Mouse (Mus musculus) CH12.LX (cell line): ENCODE data around the gene Tlr2. TPM values are rescaled to one million over a fixed set of nuclear protein-coding genes. Genes with fewer than 3 reads are reported as not detected.

Source experiments
- DNase-seq: peaks from one replicate; pipeline ENCODE4 v3.0.0-alpha.2; 2013; ENCODE audit errors: extremely low read depth
- H3K27ac ChIP-seq: 2 replicates; pipeline ENCODE4 v1.5.1; 2012; ENCODE audit warnings: low read depth, mild to moderate bottlenecking, control low read depth, moderate library complexity; ENCODE audit not compliant: insufficient read depth
- H3K27me3 ChIP-seq: replicated peaks from 2 replicates; pipeline ENCODE3; 2012; ENCODE audit warnings: inconsistent platforms
- H3K36me3 ChIP-seq, 2 experiments: replicated peaks in 1 of 2; 2 replicates each; pipeline versions ENCODE3 to v1.6.1; 2012; ENCODE audit warnings: inconsistent platforms in 1 of 2, low read length in 1 of 2, mild to moderate bottlenecking in 1 of 2, mixed read lengths in 1 of 2, moderate library complexity in 1 of 2; ENCODE audit not compliant: control insufficient read depth in 1 of 2, insufficient read depth in 1 of 2
- H3K4me1 ChIP-seq, 2 experiments: 2 replicates each; pipeline ENCODE4 v1.6.1; 2012; ENCODE audit warnings: inconsistent platforms in 1 of 2, moderate library complexity in 1 of 2; ENCODE audit not compliant: insufficient read depth in 2 of 2, control insufficient read depth in 1 of 2
- H3K4me2 ChIP-seq: 2 replicates; pipeline ENCODE4 v1.6.1; 2012; ENCODE audit warnings: low read depth, mild to moderate bottlenecking, control low read depth; ENCODE audit not compliant: poor library complexity, insufficient read depth, severe bottlenecking
- H3K4me3 ChIP-seq, 3 experiments: fragments of 150-350 bp in 1 of 3; sonication (generic) in 1 of 3; replicated peaks in 1 of 3; 2 replicates each; pipeline versions ENCODE3 to v1.5.1; 2011 to 2012; ENCODE audit warnings: low read depth in 2 of 3, low read length in 2 of 3, mild to moderate bottlenecking in 2 of 3, moderate library complexity in 2 of 3, control low read depth in 1 of 3, improper control_type of control experiment in 1 of 3, inconsistent platforms in 1 of 3, mixed read lengths in 1 of 3; ENCODE audit not compliant: poor library complexity in 1 of 3
- H3K79me2 ChIP-seq: replicated peaks from 2 replicates; pipeline ENCODE4 v1.6.1; 2012; ENCODE audit warnings: mild to moderate bottlenecking, moderate library complexity; ENCODE audit not compliant: control insufficient read depth, poor library complexity, insufficient read depth, severe bottlenecking; ENCODE audit errors: extremely low read depth
- H3K9ac ChIP-seq: 2 replicates; pipeline ENCODE4 v1.6.1; 2012; ENCODE audit warnings: low read depth, mild to moderate bottlenecking, control low read depth, moderate library complexity; ENCODE audit not compliant: insufficient read depth
- H3K9me3 ChIP-seq: replicated peaks from 2 replicates; pipeline ENCODE3; 2012; ENCODE audit warnings: low read length, inconsistent platforms, mixed read lengths
- CHD2 ChIP-seq: IDR thresholded peaks from 2 replicates; pipeline ENCODE4 v1.6.1; 2011; ENCODE audit warnings: low read length, improper control_type of control experiment
- CTCF ChIP-seq, 2 experiments: IDR thresholded peaks in 1 of 2; conservative IDR thresholded peaks in 1 of 2; 2 replicates each; pipeline ENCODE4 v1.5.1; 2011 to 2012; ENCODE audit warnings: low read depth in 2 of 2, low read length in 2 of 2, improper control_type of control experiment in 1 of 2, inconsistent platforms in 1 of 2, mild to moderate bottlenecking in 1 of 2, moderate library complexity in 1 of 2
- E2F4 ChIP-seq: IDR thresholded peaks from 2 replicates; pipeline ENCODE4 v1.6.1; 2011; ENCODE audit warnings: low read depth, low read length, improper control_type of control experiment; ENCODE audit not compliant: insufficient replicate concordance
- ELF1 ChIP-seq: IDR thresholded peaks from 2 replicates; pipeline ENCODE4 v1.6.1; 2014; ENCODE audit warnings: low read depth, mild to moderate bottlenecking, inconsistent platforms, low read length, improper control_type of control experiment
- ETS1 ChIP-seq: conservative IDR thresholded peaks from 2 replicates; pipeline ENCODE4 v1.6.1; 2012; ENCODE audit warnings: low read depth, mild to moderate bottlenecking, inconsistent platforms, low read length, improper control_type of control experiment, moderate library complexity
- GABPA ChIP-seq: IDR thresholded peaks from 2 replicates; pipeline ENCODE4 v1.6.1; 2012; ENCODE audit warnings: low read depth, low read length, improper control_type of control experiment, inconsistent platforms; ENCODE audit not compliant: insufficient replicate concordance
- HCFC1 ChIP-seq: IDR thresholded peaks from 2 replicates; pipeline ENCODE4 v1.6.1; 2012; ENCODE audit warnings: low read depth, mild to moderate bottlenecking, inconsistent platforms, low read length, improper control_type of control experiment
- IRF4 ChIP-seq: IDR thresholded peaks from 2 replicates; pipeline ENCODE4 v1.6.1; 2014; ENCODE audit warnings: low read depth, mild to moderate bottlenecking, inconsistent platforms, low read length, improper control_type of control experiment
- JUN ChIP-seq: IDR thresholded peaks from 2 replicates; pipeline ENCODE4 v1.6.1; 2011; ENCODE audit warnings: low read depth, mild to moderate bottlenecking, low read length, improper control_type of control experiment, moderate library complexity; ENCODE audit not compliant: insufficient read depth
- JUND ChIP-seq: conservative IDR thresholded peaks from 2 replicates; pipeline ENCODE4 v1.6.1; 2011; ENCODE audit warnings: low read depth, low read length, improper control_type of control experiment
- KAT2A ChIP-seq: IDR thresholded peaks from 2 replicates; pipeline ENCODE4 v1.6.1; 2012; ENCODE audit warnings: low read length, improper control_type of control experiment, inconsistent platforms; ENCODE audit not compliant: insufficient replicate concordance
- MAFK ChIP-seq: IDR thresholded peaks from 2 replicates; pipeline ENCODE4 v1.6.1; 2011; ENCODE audit warnings: low read length, improper control_type of control experiment; ENCODE audit not compliant: insufficient replicate concordance
- MAX ChIP-seq: IDR thresholded peaks from 2 replicates; pipeline ENCODE4 v1.6.1; 2011; ENCODE audit warnings: low read length, improper control_type of control experiment
- MEF2A ChIP-seq: IDR thresholded peaks from 2 replicates; pipeline ENCODE4 v1.6.1; 2014; ENCODE audit warnings: low read depth, mild to moderate bottlenecking, inconsistent platforms, low read length, improper control_type of control experiment, borderline replicate concordance
- MXI1 ChIP-seq: IDR thresholded peaks from 2 replicates; pipeline ENCODE4 v1.6.1; 2011; ENCODE audit warnings: mild to moderate bottlenecking, low read depth, low read length, improper control_type of control experiment
- MYC ChIP-seq: IDR thresholded peaks from 2 replicates; pipeline ENCODE4 v1.6.1; 2011; ENCODE audit warnings: low read depth, mild to moderate bottlenecking, improper control_type of control experiment, low read length
- NRF1 ChIP-seq: IDR thresholded peaks from 2 replicates; pipeline ENCODE4 v1.6.1; 2014; ENCODE audit warnings: low read depth, mild to moderate bottlenecking, inconsistent platforms, low read length, improper control_type of control experiment, moderate library complexity
- POLR2AphosphoS2 ChIP-seq: IDR thresholded peaks from 2 replicates; pipeline ENCODE4 v1.6.1; 2011; ENCODE audit warnings: low read depth, low read length, improper control_type of control experiment
- RAD21 ChIP-seq: IDR thresholded peaks from 2 replicates; pipeline ENCODE4 v1.6.1; 2011; ENCODE audit warnings: low read depth, mild to moderate bottlenecking, low read length, improper control_type of control experiment, moderate library complexity
- RCOR1 ChIP-seq: conservative IDR thresholded peaks from 2 replicates; pipeline ENCODE4 v1.6.1; 2012; ENCODE audit warnings: low read depth, mild to moderate bottlenecking, inconsistent platforms, low read length, improper control_type of control experiment
- SIN3A ChIP-seq: IDR thresholded peaks from 2 replicates; pipeline ENCODE4 v1.6.1; 2012; ENCODE audit warnings: low read length, improper control_type of control experiment, inconsistent platforms
- SMC3 ChIP-seq: IDR thresholded peaks from 2 replicates; pipeline ENCODE4 v1.6.1; 2011; ENCODE audit warnings: low read depth, low read length, improper control_type of control experiment
- TCF12 ChIP-seq: IDR thresholded peaks from 2 replicates; pipeline ENCODE4 v1.6.1; 2014; ENCODE audit warnings: low read depth, mild to moderate bottlenecking, inconsistent platforms, low read length, improper control_type of control experiment
- USF1 ChIP-seq: IDR thresholded peaks from 2 replicates; pipeline ENCODE4 v1.6.1; 2014; ENCODE audit warnings: low read depth, mild to moderate bottlenecking, inconsistent platforms, low read length, improper control_type of control experiment
- USF2 ChIP-seq: conservative IDR thresholded peaks from 2 replicates; pipeline ENCODE4 v1.6.1; 2011; ENCODE audit warnings: low read depth, low read length, improper control_type of control experiment
- ZC3H11A ChIP-seq: IDR thresholded peaks from 2 replicates; pipeline ENCODE4 v1.6.1; 2012; ENCODE audit warnings: low read depth, mild to moderate bottlenecking, inconsistent platforms, low read length, improper control_type of control experiment
- ZMIZ1 ChIP-seq: IDR thresholded peaks from 2 replicates; pipeline ENCODE4 v1.6.1; 2012; ENCODE audit warnings: low read depth, mild to moderate bottlenecking, inconsistent platforms, low read length, improper control_type of control experiment
- ZNF384 ChIP-seq: IDR thresholded peaks from 2 replicates; pipeline ENCODE4 v1.6.1; 2012; ENCODE audit warnings: low read depth, low read length, improper control_type of control experiment, inconsistent platforms
- dilution Hi-C: fragments of 300-500 bp; cut with MboI; formaldehyde crosslinking; loops from 2 replicates; pipeline ENCODE4 v1.14.3; 2020; ENCODE audit warnings: low sequenced_read_pairs; ENCODE audit not compliant: extremely low pct_unique_long_range_greater_than_20kb, extremely low pct_ligation_motif_present
- in situ Hi-C: fragments of 300-500 bp; cut with MboI; formaldehyde crosslinking; loops from 3 replicates; pipeline ENCODE4 v1.14.3; 2019; ENCODE audit warnings: low sequenced_read_pairs, low pct_ligation_motif_present, low pct_unique_long_range_greater_than_20kb, mixed read lengths
- polyA plus RNA-seq: library from polyadenylated mRNA; unstranded; fragments of >175 nt; gene quantifications from 2 replicates; pipeline ENCODE4 v1.2.1, GENCODE M21; 2012; ENCODE audit warnings: low read depth; ENCODE audit not compliant: insufficient read length
- total RNA-seq, 2 experiments: library from RNA; depleted of rRNA; stranded (reverse); fragments of 300-350 nt in 1 of 2; fragments of >200 nt in 1 of 2; gene quantifications; 2 replicates each; pipeline ENCODE4 v1.2.3; 2012 to 2014

Gene Tlr2
- total and polyA plus RNA-seq, 3 experiments: 8.8 to 19.9 (median 19.6) TPM

DNA sequence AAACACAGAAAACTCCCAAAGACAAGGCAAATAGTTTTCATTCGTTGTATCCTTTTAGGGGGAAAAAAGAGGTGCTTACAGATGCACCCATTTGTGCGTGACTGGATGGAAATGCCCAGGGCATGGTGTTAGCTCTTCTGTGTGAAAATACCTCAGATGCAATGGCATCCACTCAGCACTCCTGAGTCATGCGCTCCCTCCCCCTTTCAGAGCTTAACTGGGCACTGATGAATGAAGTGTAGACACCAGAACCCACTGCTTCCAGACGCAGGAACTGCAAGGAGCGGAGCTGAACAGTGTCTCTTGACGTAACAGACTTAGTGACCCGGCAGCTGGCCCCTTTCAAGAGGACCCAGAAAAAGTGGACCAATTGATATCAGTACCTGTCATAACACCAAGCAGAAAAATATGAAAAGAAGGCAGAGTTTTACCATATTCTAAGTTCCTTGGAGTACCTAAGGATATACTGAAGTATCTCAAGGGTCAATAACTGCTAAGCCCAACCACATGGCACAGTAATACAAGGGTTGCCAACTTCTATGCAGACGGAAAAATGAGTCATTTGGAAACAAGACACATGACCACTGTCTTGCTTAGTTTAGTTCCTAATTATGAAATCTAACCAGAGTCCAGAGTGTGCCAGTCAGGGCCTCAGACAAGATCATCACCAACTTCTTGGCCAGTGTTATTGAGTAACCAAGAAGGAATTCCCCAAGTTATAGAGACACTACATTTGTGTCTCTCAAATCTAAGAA lies 3.4 kb upstream of the Tlr2 start (continued):
- TF ChIP-seq POLR2AphosphoS2 (no peak), JUN (peak; percentile 91), NRF1 (no peak), IRF4 (peak; percentile 96), ZNF384 (no peak), GABPA (no peak), ELF1 (no peak), CHD2 (no peak; the same call in 1 of the 2 replicates), RAD21 (no peak), ZC3H11A (no peak), HCFC1 (no peak), KAT2A (no peak), MYC (peak; percentile 93), ETS1 (peak; percentile 71), ZMIZ1 (no peak)

DNA sequence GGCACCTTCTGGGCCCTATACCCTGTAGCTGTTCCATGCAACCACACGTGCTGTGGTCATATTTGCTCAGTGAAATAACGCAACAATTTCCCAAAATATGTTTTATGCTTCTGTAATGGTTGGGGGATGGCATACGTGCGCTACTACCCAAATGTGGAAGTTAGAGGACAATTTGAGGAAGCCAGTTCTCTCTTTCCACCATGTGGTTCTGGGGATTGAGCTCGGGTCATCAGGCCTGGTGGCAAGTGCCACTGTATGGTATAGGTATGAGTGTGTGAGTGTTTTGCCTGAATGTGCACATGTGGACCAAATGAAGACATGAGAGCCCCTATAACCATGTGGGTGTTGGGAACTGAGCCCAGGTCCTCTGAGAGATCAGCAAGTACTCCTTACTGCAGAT lies 2.1 kb downstream of the Tlr2 start:
- Histone ChIP-seq H3K4me3 (peak overlapping the region in 2 of 3 experiments; percentile 23 to 63), H3K27me3 (no peaks in the 10 kb centered on the region), H3K36me3 (peaks cover 18 to 45% of the 10 kb centered on the region in 2 experiments), H3K79me2 (no peaks in the 10 kb centered on the region), H3K27ac (no peak overlapping the region), H3K4me2 (0 out of 2 replicates have a peak overlapping the region, but pooled peaks have one; percentile 47), H3K9me3 (no peaks in the 10 kb centered on the region), H3K4me1 (peaks cover 13 to 49% of the 10 kb centered on the region in 2 experiments), H3K9ac (no peak overlapping the region)
- DNase-seq: no peak
- in situ Hi-C loops: no loop called here
- TF ChIP-seq MAX (0 out of 2 replicates have a peak, but pooled peaks have one; percentile 16), SMC3 (no peak)
- dilution Hi-C loops: no loop called here

DNA sequence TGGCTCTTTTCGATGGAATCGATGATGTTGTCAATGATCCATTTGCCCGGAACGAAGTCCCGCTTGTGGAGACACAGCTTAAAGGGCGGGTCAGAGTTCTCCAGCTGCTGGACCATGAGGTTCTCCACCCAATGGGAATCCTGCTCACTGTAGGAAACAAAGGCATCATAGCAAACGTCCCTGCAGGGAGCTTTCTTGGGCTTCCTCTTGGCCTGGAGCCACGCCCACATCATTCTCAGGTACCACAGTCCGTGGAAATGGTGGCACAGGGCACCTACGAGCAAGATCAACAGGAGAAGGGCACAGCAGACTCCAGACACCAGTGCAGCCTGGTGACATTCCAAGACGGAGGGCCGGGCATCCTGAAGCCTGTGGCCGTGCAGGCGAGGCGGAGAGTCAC lies 4.9 kb downstream of the Tlr2 start:
- H3K27ac ChIP-seq: no peak overlapping the region
- dilution Hi-C loops: no loop called here
- in situ Hi-C loops: no loop called here
- H3K9ac ChIP-seq: no peak overlapping the region
- H3K27me3 ChIP-seq: no peaks in the 10 kb centered on the region
- H3K4me3 ChIP-seq: no peak overlapping the region
- H3K36me3 ChIP-seq: peaks cover 18 to 47% of the 10 kb centered on the region in 2 experiments
- H3K4me1 ChIP-seq: peaks cover 10 to 21% of the 10 kb centered on the region in 2 experiments
- no peak for TF ChIP-seq JUND
- no peak for TF ChIP-seq TCF12
- no peak for TF ChIP-seq RCOR1
- TF ChIP-seq RAD21: no peak
- TF ChIP-seq SIN3A: no peak
- TF ChIP-seq USF2: no peak
- TF ChIP-seq USF1: no peak
- no peak for TF ChIP-seq MXI1
- TF ChIP-seq E2F4: no peak
- no peak for TF ChIP-seq CTCF (conservative IDR thresholded peaks at IDR 0.05 in 1 of 2, IDR thresholded peaks at IDR 0.05 in 1 of 2; ENCODE audit: low read depth in 2 of 2, low read length in 2 of 2)
- TF ChIP-seq MEF2A: no peak
- TF ChIP-seq GABPA: no peak
- no peak for TF ChIP-seq ELF1
- no peak for TF ChIP-seq MAFK
- no peak for TF ChIP-seq KAT2A
- H3K4me2 ChIP-seq: no peak overlapping the region
- H3K79me2 ChIP-seq: no peaks in the 10 kb centered on the region
- no peak for DNase-seq
- H3K9me3 ChIP-seq: no peaks in the 10 kb centered on the region
